Mouse (Mus musculus) kidney, adult 2 months (tissue): Measurements from ENCODE around the gene Mical3.

ENCODE experiments used
- CTCF ChIP-seq: fragments of 200-500 bp; conservative IDR thresholded peaks from 2 replicates; pipeline ENCODE4 v1.5.1; 2011; ENCODE audit warnings: low read depth, mild to moderate bottlenecking, control low read depth, low read length, moderate library complexity, mixed read lengths; ENCODE audit not compliant: insufficient read depth, insufficient read length
- POLR2A ChIP-seq: fragments of 200-500 bp; IDR thresholded peaks from one replicate; pipeline ENCODE4 v1.6.1; 2011; ENCODE audit warnings: low read depth, low read length, control low read depth

DNA sequence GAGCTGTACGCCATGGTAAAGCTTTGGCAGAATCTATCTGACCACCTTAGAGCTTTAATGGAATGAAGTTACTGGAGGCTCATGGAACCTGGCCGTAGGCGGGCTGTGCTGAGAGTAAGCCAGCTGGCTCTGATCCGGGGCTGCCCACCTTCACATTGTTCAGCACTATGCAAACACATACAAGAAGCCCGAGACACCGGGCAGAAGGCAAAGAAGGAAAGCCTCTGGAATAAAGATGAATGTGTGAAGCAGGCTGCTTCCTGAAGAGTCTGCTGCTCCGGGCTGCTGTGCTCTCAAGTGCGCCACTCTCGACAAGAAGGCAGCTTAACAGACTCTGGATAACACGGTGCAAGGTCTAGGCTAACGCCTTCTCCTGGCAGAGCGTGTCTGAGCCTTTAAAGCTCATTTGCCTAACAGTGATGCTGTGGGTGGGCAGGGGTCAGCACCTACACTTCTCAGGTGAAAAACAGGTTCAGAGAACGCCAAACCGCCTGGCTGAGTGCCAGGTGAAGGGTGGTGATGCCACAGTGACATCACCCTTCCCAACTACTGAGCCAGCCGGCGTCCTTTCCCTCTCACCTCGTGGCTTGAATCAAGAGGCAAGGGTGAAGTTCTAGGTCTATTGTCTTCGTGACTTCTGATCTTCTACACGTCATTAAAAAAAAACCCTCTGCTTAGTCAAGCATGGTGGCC, 100.8 kb downstream of the Mical3 start:
- TF ChIP-seq CTCF (no peak), POLR2A (no peak)
